Mouse (Mus musculus) heart, postnatal 25 days (tissue): ENCODE data around the gene Lfng. TPM values are rescaled to one million over a fixed set of nuclear protein-coding genes. Genes with fewer than 3 reads are reported as not detected.

Experiments
- DNase-seq: peaks from one replicate; pipeline ENCODE4 v3.0.0; 2022; ENCODE audit warnings: low spot score
- intact Hi-C: fragments of 180-260 bp; cut with DNase I; formaldehyde crosslinking; loops from one replicate; pipeline ENCODE4 v1.15.1; 2025
- total RNA-seq, 2 experiments: library from RNA; stranded (reverse); gene quantifications; 2 replicates each; pipeline ENCODE4 v1.2.3; 2021

Gene Lfng
- total RNA-seq, 2 experiments from 2014 or later: 7.3 to 10.8 TPM

GRCm38 (mm10) chr5:140612191-140612590, 5.1 kb downstream of the Lfng start:
- DNase-seq: no peak
- intact Hi-C loops: no loop called here

DNA sequence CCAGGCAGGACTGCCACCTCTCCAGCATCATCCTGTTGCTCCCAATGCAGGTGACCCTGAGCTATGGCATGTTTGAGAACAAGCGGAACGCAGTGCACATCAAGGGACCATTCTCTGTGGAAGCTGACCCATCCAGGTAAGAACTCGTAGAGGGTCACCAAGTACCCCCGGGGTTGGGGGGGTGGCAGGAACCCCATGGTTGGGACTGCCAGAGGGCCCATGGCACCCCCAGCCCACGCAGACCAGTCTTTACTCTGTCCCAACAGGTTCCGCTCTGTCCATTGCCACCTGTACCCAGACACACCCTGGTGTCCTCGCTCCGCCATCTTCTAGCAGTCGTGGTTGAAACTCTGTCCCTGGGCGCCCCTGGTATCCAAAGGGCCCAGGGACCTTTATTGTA, 7.0 kb downstream of the Lfng start:
- intact Hi-C loops: no loop called here
- DNase-seq: no peak

DNA sequence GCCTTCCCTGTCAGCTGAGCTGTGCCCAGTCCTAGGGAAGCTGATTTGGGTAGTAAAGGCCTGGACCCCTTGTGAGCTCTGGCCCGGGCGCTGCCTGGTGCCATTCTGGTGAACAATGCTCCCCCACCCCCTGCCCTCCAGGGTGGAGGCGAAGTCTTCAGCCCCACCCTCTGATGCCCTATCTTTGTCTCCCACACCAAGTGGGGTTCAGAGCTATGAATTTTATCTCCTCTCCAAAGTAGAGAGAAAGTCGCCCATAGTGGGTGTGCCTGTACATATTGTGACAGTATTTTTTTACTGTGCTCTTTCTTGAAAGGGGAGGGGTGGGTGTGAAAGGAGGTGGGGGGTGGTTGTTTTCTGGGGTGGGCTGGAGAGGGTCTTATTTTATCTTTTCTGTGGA, 7.7 kb downstream of the Lfng start:
- intact Hi-C loops: no loop called here
- DNase-seq: no peak

DNA sequence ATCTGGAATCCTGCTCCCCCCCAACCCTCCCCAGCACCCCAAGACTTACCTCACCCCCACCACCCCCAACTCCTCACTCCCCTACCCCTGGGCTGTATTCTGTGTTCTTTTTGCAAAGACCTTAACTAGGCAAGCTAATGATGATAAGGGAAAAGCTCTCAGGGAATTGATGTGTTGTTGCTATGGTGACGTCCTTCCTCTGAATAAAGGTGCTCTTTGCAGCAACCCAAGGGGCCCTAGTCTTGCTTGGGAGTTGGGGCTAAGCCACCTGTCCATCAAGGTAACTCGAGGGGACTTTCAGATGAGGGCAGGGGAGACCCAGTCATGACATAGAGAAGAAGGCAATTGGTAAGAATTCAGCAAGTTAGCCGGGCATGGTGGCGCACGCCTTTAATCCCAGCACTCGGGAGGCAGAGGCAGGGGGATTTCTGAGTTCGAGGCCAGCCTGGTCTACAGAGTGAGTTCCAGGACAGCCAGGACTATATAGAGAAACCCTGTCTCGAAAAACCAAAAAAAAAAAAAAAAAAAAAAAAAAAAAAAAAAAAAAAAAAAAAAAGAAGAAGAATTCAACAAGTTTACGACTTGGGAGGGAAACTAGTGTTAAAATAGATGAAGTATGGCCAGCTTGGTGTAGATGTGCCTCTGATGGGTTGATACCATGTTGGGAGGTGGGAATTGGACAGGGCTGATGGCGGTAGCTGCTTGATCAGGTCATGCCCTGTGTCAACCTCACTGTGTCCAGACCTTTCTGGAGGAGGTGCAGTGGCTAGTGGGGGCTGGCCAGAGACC, 8.4 kb downstream of the Lfng start:
- no peak for DNase-seq
- intact Hi-C loops: no loop called here

- no peak for DNase-seq
- intact Hi-C loops: no loop called here
These were observed 9.0 kb downstream of the Lfng start for GRCm38 (mm10) chr5:140616110-140616503.

DNA sequence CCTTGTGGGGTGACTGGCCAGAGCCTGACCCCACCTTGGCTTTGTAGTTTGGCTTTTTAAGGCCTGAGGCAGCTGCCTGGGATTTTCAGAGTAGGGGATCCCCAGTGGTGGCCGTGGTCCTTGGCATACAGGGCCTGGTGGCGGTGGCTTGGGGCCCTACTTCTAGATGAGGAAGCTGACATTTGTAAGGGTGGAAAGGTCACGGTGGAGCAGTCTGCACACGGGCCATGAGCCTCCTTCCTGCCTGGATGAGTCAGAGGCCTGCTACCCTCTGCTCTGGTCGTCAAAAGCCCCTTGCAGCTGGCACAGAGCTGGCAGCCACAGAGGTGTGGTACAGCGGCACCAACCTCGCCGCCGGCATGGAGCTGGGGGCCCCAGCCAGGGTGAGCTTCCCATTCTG, 9.6 kb downstream of the Lfng start:
- intact Hi-C loops: no loop called here
- no peak for DNase-seq

DNA sequence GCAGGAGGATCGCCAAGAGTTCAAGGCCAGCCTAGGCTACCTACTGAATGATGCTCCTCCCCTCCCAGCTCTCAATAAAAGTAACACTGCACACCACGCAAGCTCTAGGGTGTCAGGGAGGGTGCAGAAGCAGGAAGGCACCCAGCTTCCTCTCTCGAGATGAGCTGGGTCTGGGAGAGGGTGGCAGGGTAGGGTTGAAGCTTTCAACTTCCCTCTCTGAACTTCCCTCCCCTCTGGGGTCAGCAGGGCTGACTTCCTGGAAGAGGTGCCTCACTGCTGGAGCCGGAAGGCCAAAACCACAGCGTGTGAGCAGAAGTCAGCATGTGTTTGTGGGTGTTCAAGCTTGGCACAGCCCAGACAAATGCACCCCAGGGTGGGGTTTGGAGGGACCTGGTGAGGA, 10.6 kb downstream of the Lfng start:
- no peak for DNase-seq
- intact Hi-C loops: no loop called here

- no peak for DNase-seq
- intact Hi-C loops: loop anchor here (1.0 kb wide), 2 partner anchors 52 to 79 kb away; no protein-coding TSS in a partner anchor
These were observed 12.1 kb downstream of the Lfng start for GRCm38 (mm10) chr5:140619151-140619771.

DNA sequence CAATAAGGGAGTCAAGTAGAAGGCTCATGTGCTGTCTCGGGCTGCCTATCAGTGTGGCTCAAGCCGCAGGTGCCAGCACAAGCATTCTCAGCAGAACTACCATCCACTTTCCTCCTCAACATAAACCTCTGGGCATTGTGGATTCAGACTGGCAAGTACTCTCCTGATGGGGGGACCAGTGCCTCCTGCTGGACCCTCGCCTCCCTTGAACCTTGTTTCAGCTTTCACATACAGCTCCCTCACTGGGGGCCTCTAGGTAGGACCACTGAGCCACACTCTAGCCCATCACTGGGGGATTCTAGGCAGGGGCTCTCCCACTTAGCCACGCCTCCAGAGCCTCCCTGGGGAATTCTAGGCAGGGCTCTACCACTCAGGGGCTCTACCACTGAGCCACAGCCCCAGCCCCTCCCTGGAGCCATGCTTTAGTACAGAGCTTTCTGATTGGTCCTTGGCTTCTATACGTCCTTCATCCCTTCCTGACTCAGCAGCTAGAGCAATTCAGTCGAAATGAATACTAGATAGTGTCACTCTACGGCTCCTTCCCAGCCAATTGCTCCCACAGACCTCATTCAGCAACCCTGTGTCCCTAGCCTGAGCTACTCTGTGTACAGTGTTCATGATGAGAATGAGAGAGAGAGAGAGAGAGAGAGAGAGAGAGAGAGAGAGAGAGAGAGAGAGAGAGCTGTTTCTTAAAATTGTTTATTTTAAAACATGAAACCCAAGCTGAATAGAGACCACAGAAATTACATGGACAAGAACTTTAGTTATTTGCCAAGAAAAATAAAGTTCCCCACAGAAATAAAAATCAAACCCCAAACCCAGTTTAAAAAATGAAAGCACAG, 13.0 kb downstream of the Lfng start:
- intact Hi-C loops: loop anchor here (1.0 kb wide), 2 partner anchors 53 to 80 kb away; no protein-coding TSS in a partner anchor
- DNase-seq: no peak

DNA sequence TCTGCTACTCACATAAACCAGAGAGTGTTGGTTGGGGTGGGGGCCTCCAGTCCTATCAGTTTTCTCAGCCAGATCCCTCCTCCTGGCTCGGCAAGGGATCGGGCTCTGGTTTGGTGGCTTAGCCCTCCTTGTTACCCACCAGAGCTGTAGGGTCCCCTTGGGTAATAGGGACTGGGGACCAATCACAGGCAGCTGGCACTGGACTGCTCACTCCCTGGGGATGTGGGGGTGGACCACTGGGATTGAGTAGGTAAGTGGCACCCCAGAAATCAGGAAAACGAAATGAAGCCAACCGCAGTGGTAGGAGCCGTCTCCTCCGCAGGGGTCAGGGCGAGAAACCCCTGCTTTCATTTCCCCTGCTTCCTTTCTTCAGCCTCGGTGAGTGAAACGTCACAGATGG, 14.0 kb downstream of the Lfng start:
- DNase-seq: no peak
- intact Hi-C loops: no loop called here

- intact Hi-C loops: no loop called here
- DNase-seq: no peak
These were observed 14.4 kb downstream of the Lfng start for GRCm38 (mm10) chr5:140621517-140621916.

- DNase-seq: no peak
- intact Hi-C loops: no loop called here
These were observed 16.0 kb downstream of the Lfng start for GRCm38 (mm10) chr5:140622978-140623670.

GRCm38 (mm10) chr5:140623791-140624190, 16.7 kb downstream of the Lfng start:
- no peak for DNase-seq
- intact Hi-C loops: no loop called here

GRCm38 (mm10) chr5:140624238-140624637, 17.1 kb downstream of the Lfng start:
- intact Hi-C loops: no loop called here
- DNase-seq: no peak

GRCm38 (mm10) chr5:140624961-140625360, 17.8 kb downstream of the Lfng start:
- intact Hi-C loops: no loop called here
- DNase-seq: no peak

- intact Hi-C loops: no loop called here
- no peak for DNase-seq
These were observed 20.5 kb downstream of the Lfng start for GRCm38 (mm10) chr5:140627580-140627979.

- intact Hi-C loops: loop anchor here (2.0 kb wide), 1 partner anchor 36 kb away; no protein-coding TSS in a partner anchor
- no peak for DNase-seq
These were observed 21.9 kb downstream of the Lfng start for GRCm38 (mm10) chr5:140628995-140629394.

DNA sequence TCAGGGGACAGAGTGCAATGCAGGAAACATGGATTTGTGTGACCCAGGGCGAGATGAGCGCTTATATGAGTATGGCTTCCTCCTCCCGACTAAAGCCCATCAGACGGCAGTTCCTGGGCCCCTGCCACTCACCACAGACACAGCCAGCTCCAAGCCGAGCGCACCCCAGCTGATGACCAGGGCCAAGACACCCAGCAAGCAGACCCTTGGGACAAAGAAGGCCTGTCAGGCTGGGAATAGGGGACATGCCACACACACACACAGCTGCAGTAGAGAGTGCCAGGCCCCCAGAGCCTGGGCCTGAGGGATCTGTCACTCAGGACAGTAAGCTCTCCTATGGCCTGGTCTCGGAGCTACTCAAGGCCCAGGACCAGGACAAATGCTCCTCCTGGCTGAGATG, 26.3 kb downstream of the Lfng start:
- no peak for DNase-seq
- intact Hi-C loops: no loop called here

DNA sequence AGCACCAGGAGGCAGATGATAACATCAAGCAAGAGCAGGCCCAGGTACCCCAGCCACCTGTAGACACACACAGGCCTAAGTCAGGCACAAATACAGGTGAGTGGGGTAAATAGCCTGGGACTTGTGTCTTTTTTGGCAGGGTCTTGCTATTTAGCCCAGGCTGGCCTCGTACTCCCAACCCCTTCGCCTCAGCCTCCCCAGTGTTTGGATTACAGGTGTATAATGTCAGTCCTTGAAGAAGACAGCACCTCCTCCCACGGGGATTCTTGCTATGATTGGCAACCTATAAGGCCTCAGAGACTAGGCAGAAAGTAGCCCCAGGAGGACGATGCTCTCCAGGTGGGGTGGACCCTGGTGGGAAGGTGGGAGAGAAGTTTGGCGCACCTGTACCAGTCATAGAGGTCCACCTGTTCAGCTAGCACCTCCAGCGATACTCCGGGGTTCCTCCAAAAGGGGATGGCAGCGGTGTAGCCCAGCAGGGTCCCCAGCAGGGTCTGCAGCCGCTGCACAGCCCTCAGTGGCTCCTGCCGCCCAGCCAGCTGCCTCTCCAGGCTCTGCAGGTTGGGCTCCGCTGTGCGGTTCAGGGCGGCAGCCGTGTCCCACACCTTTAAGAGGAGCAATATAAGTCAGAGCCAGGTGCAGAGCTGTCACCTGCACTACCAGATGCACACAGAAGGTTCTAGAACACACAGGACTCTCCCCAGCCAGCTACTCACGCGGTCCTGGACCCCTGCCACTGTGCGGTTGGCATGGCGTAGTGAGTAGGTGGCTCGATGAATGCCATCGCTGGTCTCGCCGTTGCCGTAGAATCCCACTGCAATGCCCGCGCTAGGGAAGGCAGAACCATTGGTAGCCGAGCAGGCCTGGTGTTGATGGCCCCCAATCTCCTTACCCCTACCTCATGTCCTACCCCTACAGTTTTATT, 27.9 kb downstream of the Lfng start:
- no peak for DNase-seq
- intact Hi-C loops: no loop called here
